Mouse (Mus musculus) small intestine, adult 2 months (tissue): ENCODE data around the gene Gsdma3.

Source experiments
- CTCF ChIP-seq: fragments of 200-500 bp; IDR thresholded peaks from 2 replicates; pipeline ENCODE4 v1.5.1; 2012; ENCODE audit warnings: low read depth, mild to moderate bottlenecking, control low read depth, inconsistent platforms, low read length, moderate library complexity, mixed read lengths; ENCODE audit not compliant: insufficient replicate concordance, insufficient read length; ENCODE audit errors: extremely low read depth
- POLR2A ChIP-seq: fragments of 200-500 bp; IDR thresholded peaks from 2 replicates; pipeline ENCODE4 v1.6.1; 2012; ENCODE audit warnings: low read depth, mild to moderate bottlenecking, control low read depth, inconsistent platforms, low read length, moderate library complexity

GRCm38 (mm10) chr11:98686976-98687375 lies 60.8 kb downstream of the Gsdma3 start:
- TF ChIP-seq CTCF (no peak), POLR2A (no peak)
